Mouse (Mus musculus) limb, embryonic 11.5 days (tissue): ENCODE measurements around the gene Rora. TPM values are rescaled to one million over a fixed set of nuclear protein-coding genes. Genes with fewer than 3 reads are reported as not detected.

ENCODE experiments used
- ATAC-seq: fragments of 200-750 bp; cut with Nextera tagmentation; 2 replicates; pipeline ENCODE4 v1.8.0; 2017; ENCODE audit warnings: low read depth; ENCODE audit not compliant: insufficient number of reproducible peaks, low FRiP score, low TSS enrichment
- DNase-seq: peaks from one replicate; pipeline ENCODE4 v3.0.0-alpha.2; 2015; ENCODE audit warnings: low spot score
- H3K27ac ChIP-seq: fragments of 300-500 bp; sonication (generic); replicated peaks from 2 replicates; pipeline ENCODE4 v1.5.1; 2014; ENCODE audit warnings: low read depth, mild to moderate bottlenecking, low read length
- H3K27me3 ChIP-seq: fragments of 300-500 bp; sonication (generic); 2 replicates; pipeline ENCODE4 v1.6.1; 2014; ENCODE audit warnings: mild to moderate bottlenecking, low read length, mixed read lengths; ENCODE audit not compliant: control insufficient read depth, insufficient read depth
- H3K36me3 ChIP-seq: fragments of 300-500 bp; sonication (generic); 2 replicates; pipeline ENCODE4 v1.6.1; 2014; ENCODE audit warnings: mild to moderate bottlenecking, low read length, moderate library complexity, mixed read lengths; ENCODE audit not compliant: control insufficient read depth, insufficient read depth
- H3K4me1 ChIP-seq: fragments of 300-500 bp; sonication (generic); 2 replicates; pipeline ENCODE4 v1.6.1; 2014; ENCODE audit warnings: low read length, mixed read lengths; ENCODE audit not compliant: control insufficient read depth, insufficient read depth
- H3K4me2 ChIP-seq: fragments of 300-500 bp; sonication (generic); 2 replicates; pipeline ENCODE4 v1.6.1; 2014; ENCODE audit warnings: low read depth, mild to moderate bottlenecking, moderate library complexity; ENCODE audit not compliant: severe bottlenecking
- H3K4me3 ChIP-seq: fragments of 300-500 bp; sonication (generic); 2 replicates; pipeline ENCODE4 v1.5.1; 2014; ENCODE audit warnings: low read depth, low read length
- H3K9ac ChIP-seq: fragments of 300-500 bp; sonication (generic); 2 replicates; pipeline ENCODE4 v1.6.1; 2014; ENCODE audit warnings: mild to moderate bottlenecking, low read length
- H3K9me3 ChIP-seq: fragments of 300-500 bp; sonication (generic); 2 replicates; pipeline ENCODE4 v1.6.1; 2016; ENCODE audit warnings: low read length; ENCODE audit not compliant: control insufficient read depth
- WGBS: fragments of 180-500 bp; shearing (Covaris S2); extraction: QIAGEN DNeasy Blood & Tissue Kit; methylation state at CpG from one replicate; pipeline ENCODE4 v1.1.7; 2014; 5-methylcytosine and 5-hydroxymethylcytosine counted together
- polyA plus RNA-seq: library from polyadenylated mRNA; unstranded; fragments of >200 nt; fragmentation: Nextera tagmentation; extraction: Ambion mirVana; gene quantifications from 2 replicates; pipeline ENCODE4 v1.2.1, GENCODE M21; 2014

The Rora gene
- polyA plus RNA-seq, 1 experiment from 2014 or later = 3.1 TPM

- no peak for ATAC-seq
- 74% methylated on average over 3 of the region's 3 CpGs for WGBS
- H3K9me3 ChIP-seq = no peaks in the 10 kb centered on the region
These were observed 5.5 kb upstream of the Rora start for GRCm38 (mm10) chr9:68648061-68648460.

DNA sequence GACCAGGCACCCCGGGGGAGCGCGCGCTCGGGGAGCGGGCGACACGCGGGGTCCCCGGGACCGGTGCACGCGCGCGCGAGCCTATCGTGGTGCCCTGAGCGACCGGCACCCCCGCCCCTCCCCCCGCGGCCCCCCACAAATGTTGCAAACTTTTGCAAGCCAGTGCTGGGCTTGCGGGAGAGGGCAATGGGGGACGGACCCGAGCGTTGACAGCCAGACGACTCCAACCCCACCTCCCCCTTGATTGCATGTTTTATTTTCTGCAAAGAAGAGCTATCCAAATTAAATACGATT, 400 bp downstream of the Rora start:
- DNase-seq = peak; percentile 75
- ATAC-seq = no peak
- WGBS = 2% methylated on average over 20 of the region's 28 CpGs

More at GRCm38 (mm10) chr9:68648061-68648460, 5.5 kb upstream of the Rora start:
- Histone ChIP-seq H3K4me1 (no peaks in the 10 kb centered on the region), H3K9ac (no peak overlapping the region), H3K4me2 (no peak overlapping the region), H3K4me3 (no peak overlapping the region), H3K36me3 (no peaks in the 10 kb centered on the region), H3K27ac (no peak overlapping the region), H3K27me3 (no peaks in the 10 kb centered on the region)
- DNase-seq = no peak

GRCm38 (mm10) chr9:68654333-68655017, 889 bp downstream of the Rora start:
- DNase-seq (peak; percentile 61), ATAC-seq (no peak)
- H3K27ac ChIP-seq = no peak overlapping the region
- H3K4me2 ChIP-seq = peak overlapping the region; percentile 85
- H3K36me3 ChIP-seq = no peaks in the 10 kb centered on the region
- peaks cover 5% of the 10 kb centered on the region; the same call in 1 of the 2 replicates for H3K4me1 ChIP-seq
- peak overlapping the region; percentile 76 for H3K4me3 ChIP-seq
- under 1% methylated on average over 43 of the region's 43 CpGs for WGBS
- H3K9ac ChIP-seq = 0 out of 2 replicates have a peak overlapping the region, but pooled peaks have one; percentile 5
- 0 out of 2 replicates have a peak, but pooled peaks cover 2% of the 10 kb centered on the region for H3K27me3 ChIP-seq
- no peaks in the 10 kb centered on the region for H3K9me3 ChIP-seq

More for the DNA sequence above, 400 bp downstream of the Rora start:
- H3K36me3 ChIP-seq = no peaks in the 10 kb centered on the region
- H3K9ac ChIP-seq = peak overlapping the region; percentile 72
- H3K4me2 ChIP-seq = peak overlapping the region; percentile 85
- H3K27ac ChIP-seq = peak overlapping the region; percentile 58; the same call in 1 of the 2 replicates
- 0 out of 2 replicates have a peak, but pooled peaks cover 2% of the 10 kb centered on the region for H3K27me3 ChIP-seq
- peaks cover 5% of the 10 kb centered on the region; the same call in 1 of the 2 replicates for H3K4me1 ChIP-seq
- no peaks in the 10 kb centered on the region for H3K9me3 ChIP-seq
- H3K4me3 ChIP-seq = peak overlapping the region; percentile 76

- no peak overlapping the region for H3K9ac ChIP-seq
- ATAC-seq = peak; percentile 40
- no peaks in the 10 kb centered on the region for H3K36me3 ChIP-seq
- H3K27me3 ChIP-seq = 0 out of 2 replicates have a peak, but pooled peaks cover 2% of the 10 kb centered on the region
- no peaks in the 10 kb centered on the region for H3K9me3 ChIP-seq
- H3K27ac ChIP-seq = no peak overlapping the region
- peak; percentile 67 for DNase-seq
- WGBS = under 1% methylated on average over 31 of the region's 31 CpGs
- H3K4me2 ChIP-seq = peak overlapping the region; percentile 85
- H3K4me1 ChIP-seq = peaks cover 5% of the 10 kb centered on the region; the same call in 1 of the 2 replicates
- H3K4me3 ChIP-seq = peak overlapping the region; percentile 76
These were observed 1.7 kb downstream of the Rora start for GRCm38 (mm10) chr9:68655018-68656005.

GRCm38 (mm10) chr9:68656076-68656795, 2.6 kb downstream of the Rora start:
- H3K27ac ChIP-seq = no peak overlapping the region
- no peak overlapping the region for H3K9ac ChIP-seq
- H3K4me2 ChIP-seq = no peak overlapping the region
- H3K27me3 ChIP-seq = 0 out of 2 replicates have a peak, but pooled peaks cover 2% of the 10 kb centered on the region
- ATAC-seq (no peak), DNase-seq (no peak)
- H3K4me3 ChIP-seq = no peak overlapping the region
- H3K36me3 ChIP-seq = no peaks in the 10 kb centered on the region
- WGBS = 34% methylated on average over 5 of the region's 5 CpGs
- H3K4me1 ChIP-seq = peaks cover 5% of the 10 kb centered on the region; the same call in 1 of the 2 replicates
- no peaks in the 10 kb centered on the region for H3K9me3 ChIP-seq

GRCm38 (mm10) chr9:68656796-68657130, 3.2 kb downstream of the Rora start:
- Histone ChIP-seq H3K36me3 (no peaks in the 10 kb centered on the region), H3K27ac (no peak overlapping the region), H3K4me1 (peaks cover 5% of the 10 kb centered on the region; the same call in 1 of the 2 replicates), H3K4me3 (no peak overlapping the region), H3K9ac (no peak overlapping the region), H3K9me3 (no peaks in the 10 kb centered on the region), H3K27me3 (0 out of 2 replicates have a peak, but pooled peaks cover 2% of the 10 kb centered on the region), H3K4me2 (no peak overlapping the region)
- 29% methylated on average over 6 of the region's 6 CpGs for WGBS
- ATAC-seq (no peak), DNase-seq (no peak)

GRCm38 (mm10) chr9:68670731-68671130, 17.1 kb downstream of the Rora start:
- 86% methylated on average over 3 of the region's 3 CpGs for WGBS
- DNase-seq = no peak
- Histone ChIP-seq H3K4me3 (no peak overlapping the region), H3K36me3 (no peaks in the 10 kb centered on the region), H3K27me3 (no peaks in the 10 kb centered on the region), H3K9me3 (no peaks in the 10 kb centered on the region), H3K9ac (no peak overlapping the region), H3K4me1 (no peaks in the 10 kb centered on the region), H3K27ac (no peak overlapping the region), H3K4me2 (no peak overlapping the region)
- ATAC-seq = no peak

DNA sequence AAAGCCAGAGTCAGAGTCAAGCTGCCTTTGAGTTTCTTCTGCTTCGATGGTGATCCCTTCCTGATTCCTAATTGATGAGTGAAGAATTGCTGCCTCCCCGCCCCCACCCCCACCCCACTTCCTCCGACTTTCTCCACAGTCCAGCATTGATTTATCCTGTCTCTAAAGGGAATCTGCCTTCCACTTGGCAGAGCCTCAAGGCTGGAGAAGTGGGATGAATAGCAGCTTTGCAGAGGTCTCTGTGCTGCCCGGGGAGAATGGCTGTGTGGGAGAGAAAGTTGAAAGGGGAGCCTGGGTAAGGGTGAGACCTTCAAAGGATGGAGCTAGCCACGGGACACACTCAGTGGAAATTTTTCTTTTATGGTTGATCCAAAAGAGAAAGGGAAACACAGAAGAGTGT, 18.9 kb downstream of the Rora start:
- Histone ChIP-seq H3K4me2 (no peak overlapping the region), H3K9me3 (no peaks in the 10 kb centered on the region), H3K4me3 (no peak overlapping the region), H3K27ac (no peak overlapping the region), H3K36me3 (no peaks in the 10 kb centered on the region), H3K9ac (no peak overlapping the region), H3K4me1 (no peaks in the 10 kb centered on the region), H3K27me3 (no peaks in the 10 kb centered on the region)
- 61% methylated on average over 5 of the region's 5 CpGs for WGBS
- DNase-seq (no peak), ATAC-seq (no peak)
